Mouse (Mus musculus): ENCODE data around the gene C1ra.
"Not testable (repeated sequence)": the region's sequence is repeated elsewhere in the genome, so short reads cannot be mapped to it uniquely, and the experiment has no call there.

Gene C1ra

GRCm38 (mm10) chr6:124545425-124545824 lies 33.2 kb downstream of the C1ra start:
- DNase-seq: no peak

- DNase-seq: not testable (repeated sequence)
Measured at GRCm38 (mm10) chr6:124547979-124548378, 35.8 kb downstream of the C1ra start.

- DNase-seq: no peak
Measured at GRCm38 (mm10) chr6:124549023-124549550, 36.9 kb downstream of the C1ra start.

- DNase-seq: no peak
Measured at GRCm38 (mm10) chr6:124552766-124553165, 40.6 kb downstream of the C1ra start.

DNA sequence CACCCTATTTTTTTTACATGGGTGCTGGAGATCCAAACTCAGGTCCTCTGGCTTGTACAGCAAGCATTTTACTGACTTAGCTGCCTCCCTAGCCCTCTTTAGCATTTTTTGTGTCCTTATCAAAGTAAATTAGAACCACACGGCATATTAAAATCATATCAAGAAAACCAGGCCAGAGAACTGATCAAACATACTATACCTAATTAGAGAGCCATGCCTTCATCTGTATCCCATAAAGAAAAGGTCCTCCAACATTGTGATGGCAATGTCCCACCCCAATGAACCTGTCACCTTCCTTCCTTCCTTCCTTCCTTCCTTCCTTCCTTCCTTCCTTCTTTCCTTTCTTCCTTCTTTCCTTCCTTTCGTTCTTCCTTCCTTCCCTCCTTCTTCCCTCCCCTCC lies 43.8 kb downstream of the C1ra start:
- DNase-seq: not testable (repeated sequence)

DNA sequence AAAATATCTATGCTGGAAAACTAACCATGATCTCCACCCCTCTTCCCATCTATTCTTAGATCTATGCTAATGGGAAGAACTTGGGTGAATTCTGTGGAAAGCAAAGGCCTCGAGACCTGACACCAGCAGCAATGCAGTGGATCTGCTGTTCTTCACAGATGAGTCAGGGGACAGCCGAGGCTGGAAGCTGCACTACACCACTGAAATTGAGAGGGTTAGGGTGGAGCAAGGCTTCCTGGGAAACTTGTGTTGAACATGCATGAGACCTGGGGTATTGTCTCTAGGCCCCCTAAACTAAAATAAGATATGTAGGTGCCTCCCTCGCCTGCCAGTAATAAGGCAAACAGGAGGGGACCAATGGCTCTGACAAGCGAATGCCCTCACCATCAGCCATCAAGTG lies 49.0 kb downstream of the C1ra start:
- not testable (repeated sequence) for DNase-seq

- not testable (repeated sequence) for DNase-seq
Measured at GRCm38 (mm10) chr6:124561611-124562010, 49.4 kb downstream of the C1ra start.

DNA sequence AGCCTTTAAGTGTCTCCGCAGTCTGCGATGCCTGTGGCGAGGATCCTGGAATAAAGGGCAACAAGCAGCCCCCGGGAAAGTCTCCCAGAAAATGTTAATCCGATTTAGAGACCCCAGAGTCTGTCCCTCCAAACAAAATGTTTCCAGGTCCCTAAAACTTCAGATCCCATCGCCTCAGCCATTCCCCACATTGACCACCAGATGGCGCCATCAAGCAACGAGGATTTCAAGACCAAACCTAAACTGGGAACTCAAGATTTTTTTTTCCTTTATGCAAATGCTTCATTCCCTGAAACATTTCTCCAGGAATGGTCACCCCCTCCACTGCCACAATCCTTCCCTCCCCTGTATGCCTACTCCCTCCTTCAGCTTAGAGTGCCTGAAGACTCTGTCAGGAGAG lies 57.8 kb downstream of the C1ra start, which contains the start of gene C1rb:
Gene C1rb, plus strand, starts transcription at position 269 of the 400 bp plus-strand sequence.
- peak; percentile 78 for DNase-seq
